Mouse (Mus musculus) C2C12 (cell line): ENCODE results near the gene Cic.

Experiments
- CEBPB ChIP-seq: IDR thresholded peaks from one replicate; pipeline ENCODE4 v1.6.1; 2011; ENCODE audit warnings: low read depth, mild to moderate bottlenecking, control low read depth, moderate library complexity
- CTCF ChIP-seq: IDR thresholded peaks from one replicate; pipeline ENCODE4 v1.5.1; 2011; ENCODE audit not compliant: control insufficient read depth, insufficient read depth, insufficient read length
- MAX ChIP-seq: IDR thresholded peaks from one replicate; pipeline ENCODE4 v1.6.1; 2011; ENCODE audit warnings: mild to moderate bottlenecking, control low read depth

DNA sequence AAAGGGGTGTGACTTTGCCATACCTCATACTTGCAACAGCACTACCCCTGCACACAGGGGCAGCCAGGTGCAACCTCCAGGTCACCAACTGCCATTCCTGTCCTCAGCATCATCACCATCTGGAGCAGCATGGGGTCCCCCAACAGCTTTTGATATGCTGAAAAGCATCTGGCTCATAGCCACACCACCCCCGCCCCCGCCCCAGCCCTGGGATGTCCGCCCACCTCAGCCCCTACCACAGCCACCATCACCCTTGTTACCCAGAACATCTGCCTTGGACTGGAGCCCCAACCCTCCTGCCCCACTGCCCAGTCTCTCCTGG lies 36.1 kb downstream of the Cic start:
- no peak for TF ChIP-seq MAX
- no peak for TF ChIP-seq CTCF
- TF ChIP-seq CEBPB, result no peak
